ENCODE assay signal across 30 mouse cellular contexts in genomic region chr8:91611191-91611590, GRCm38 (mm10).
A peak's percentile ranks its signal among the peaks of the same experiment; 100 is the strongest.
DNase-seq lines count a peak whose midpoint lies in the region; ATAC-seq and TF ChIP-seq lines count a peak whose summit lies in the region.
"Had no signal": no experiment of that assay in that cellular context is flagged by ENCODE, and none has a peak within 500 bp of the region (broad histone marks: within the 10 kb centered on the region; RNA-seq: fewer than 3 reads in every experiment).

No protein-coding gene starts in this region.

- H3K9ac ChIP-seq in hindbrain, embryonic 11.5 days (ENCODE audit: low read depth, low read length), result no peak overlapping the region
- H3K9ac ChIP-seq in hindbrain, postnatal 0 days (replicated peaks; ENCODE audit: low read length), result no peak overlapping the region
- H3K9ac ChIP-seq in neural tube, embryonic 12.5 days, result no peak overlapping the region
- no peak overlapping the region for H3K9ac ChIP-seq in neural tube, embryonic 15.5 days (replicated peaks)
- H3K9ac ChIP-seq in hindbrain, embryonic 16.5 days (ENCODE audit: low read depth, low read length), result no peak overlapping the region
- H3K9ac ChIP-seq in stomach, postnatal 0 days (ENCODE audit: low read length), result no peak overlapping the region
- H3K9ac ChIP-seq: forebrain, postnatal 0 days; heart, embryonic 12.5 days; kidney, embryonic 15.5 days; limb, embryonic 13.5 days; liver, embryonic 12.5 days; liver, postnatal 0 days had no signal

- peaks cover 19% of the 10 kb centered on the region for H3K4me1 ChIP-seq in hindbrain, embryonic 11.5 days (replicated peaks; ENCODE audit: control insufficient read depth, insufficient read depth, low read length)
- peaks cover 4% of the 10 kb centered on the region for H3K4me1 ChIP-seq in hindbrain, postnatal 0 days (ENCODE audit: insufficient read depth, low read length)
- peaks cover 43% of the 10 kb centered on the region for H3K4me1 ChIP-seq in neural tube, embryonic 12.5 days
- H3K4me1 ChIP-seq in neural tube, embryonic 15.5 days, result peaks cover 24% of the 10 kb centered on the region
- H3K4me1 ChIP-seq in hindbrain, embryonic 16.5 days (ENCODE audit: control insufficient read depth, insufficient read depth, low read depth, low read length), result peaks cover 24% of the 10 kb centered on the region
- no peaks in the 10 kb centered on the region for H3K4me1 ChIP-seq in stomach, postnatal 0 days (replicated peaks; ENCODE audit: control insufficient read depth, insufficient read depth)
- H3K4me1 ChIP-seq: liver, embryonic 12.5 days had no signal

- TF ChIP-seq CTCF in hindbrain, postnatal 0 days (IDR thresholded peaks at IDR 0.05; ENCODE audit: low read depth), result no peak
- TF ChIP-seq CTCF in stomach, postnatal 0 days (IDR thresholded peaks at IDR 0.05; ENCODE audit: low read depth), result no peak

- H3K36me3 ChIP-seq in hindbrain, embryonic 11.5 days (ENCODE audit: control insufficient read depth, insufficient read depth, low read length), result no peaks in the 10 kb centered on the region
- H3K36me3 ChIP-seq in hindbrain, postnatal 0 days (ENCODE audit: insufficient read depth, low read length), result no peaks in the 10 kb centered on the region
- H3K36me3 ChIP-seq in neural tube, embryonic 12.5 days, result no peaks in the 10 kb centered on the region
- H3K36me3 ChIP-seq in neural tube, embryonic 15.5 days, result no peaks in the 10 kb centered on the region
- H3K36me3 ChIP-seq in hindbrain, embryonic 16.5 days (ENCODE audit: control insufficient read depth, insufficient read depth, low read length), result no peaks in the 10 kb centered on the region
- no peaks in the 10 kb centered on the region for H3K36me3 ChIP-seq in stomach, postnatal 0 days (ENCODE audit: control insufficient read depth, insufficient read depth, low read length)
- H3K36me3 ChIP-seq: forebrain, embryonic 10.5 days; heart, embryonic 12.5 days; kidney, embryonic 15.5 days; limb, embryonic 13.5 days; liver, embryonic 12.5 days had no signal

- WGBS in hindbrain, embryonic 11.5 days, result 64% methylated on average over 7 of the region's 7 CpGs
- 51% methylated on average over 7 of the region's 7 CpGs for WGBS in hindbrain, postnatal 0 days
- 50% methylated on average over 7 of the region's 7 CpGs for WGBS in neural tube, embryonic 12.5 days
- 50% methylated on average over 7 of the region's 7 CpGs for WGBS in neural tube, embryonic 15.5 days
- 58% methylated on average over 7 of the region's 7 CpGs for WGBS in hindbrain, embryonic 16.5 days
- WGBS in stomach, postnatal 0 days, result 63% methylated on average over 7 of the region's 7 CpGs

- H3K27ac ChIP-seq in hindbrain, embryonic 11.5 days (ENCODE audit: low read depth, low read length), result peak overlapping the region; percentile 52; the same call in 1 of the 2 replicates
- no peak overlapping the region for H3K27ac ChIP-seq in hindbrain, postnatal 0 days
- H3K27ac ChIP-seq in neural tube, embryonic 12.5 days, result no peak overlapping the region
- no peak overlapping the region for H3K27ac ChIP-seq in neural tube, embryonic 15.5 days (replicated peaks)
- H3K27ac ChIP-seq in hindbrain, embryonic 16.5 days (ENCODE audit: low read depth, low read length), result no peak overlapping the region
- no peak overlapping the region for H3K27ac ChIP-seq in stomach, postnatal 0 days (replicated peaks)
- H3K27ac ChIP-seq: forebrain, embryonic 10.5 days; heart, adult 2 months; kidney, embryonic 15.5 days; layer of hippocampus, adult 2 months; left cerebral cortex, adult 2 months; limb, embryonic 13.5 days; liver, embryonic 12.5 days had no signal

- H3K9me3 ChIP-seq in hindbrain, embryonic 11.5 days (ENCODE audit: control insufficient read depth, low read length), result no peaks in the 10 kb centered on the region
- H3K9me3 ChIP-seq in hindbrain, postnatal 0 days (ENCODE audit: low read length), result no peaks in the 10 kb centered on the region
- H3K9me3 ChIP-seq in neural tube, embryonic 12.5 days, result no peaks in the 10 kb centered on the region
- H3K9me3 ChIP-seq in neural tube, embryonic 15.5 days (replicated peaks), result no peaks in the 10 kb centered on the region
- no peaks in the 10 kb centered on the region for H3K9me3 ChIP-seq in hindbrain, embryonic 16.5 days (ENCODE audit: control insufficient read depth, low read length)
- no peaks in the 10 kb centered on the region for H3K9me3 ChIP-seq in stomach, postnatal 0 days (ENCODE audit: control insufficient read depth, low read length)
- H3K9me3 ChIP-seq: forebrain, embryonic 10.5 days; heart, embryonic 12.5 days; kidney, embryonic 15.5 days; limb, embryonic 13.5 days; liver, embryonic 12.5 days; megakaryocyte, embryonic 14.5 days had no signal

- TF ChIP-seq EP300 in stomach, postnatal 0 days (optimal IDR thresholded peaks at IDR 0.05), result no peak

- no peak overlapping the region for H3K4me3 ChIP-seq in hindbrain, embryonic 11.5 days (ENCODE audit: low read depth, low read length)
- H3K4me3 ChIP-seq in hindbrain, postnatal 0 days (ENCODE audit: low read length), result no peak overlapping the region
- H3K4me3 ChIP-seq in neural tube, embryonic 12.5 days, result no peak overlapping the region
- no peak overlapping the region for H3K4me3 ChIP-seq in neural tube, embryonic 15.5 days (replicated peaks)
- H3K4me3 ChIP-seq in hindbrain, embryonic 16.5 days (ENCODE audit: low read length), result no peak overlapping the region
- no peak overlapping the region for H3K4me3 ChIP-seq in stomach, postnatal 0 days (ENCODE audit: low read depth, low read length)
- H3K4me3 ChIP-seq: forebrain, embryonic 10.5 days; heart, adult 2 months; heart, embryonic 12.5 days; kidney, embryonic 15.5 days; layer of hippocampus, adult 2 months; left cerebral cortex, adult 2 months; limb, embryonic 13.5 days; liver, embryonic 12.5 days; megakaryocyte, embryonic 14.5 days had no signal

- no peak for DNase-seq in hindbrain, embryonic 11.5 days (ENCODE audit: low spot score)
- no peak for DNase-seq in hindbrain, postnatal 0 days (ENCODE audit: low spot score)
- DNase-seq in right cerebral cortex, postnatal 36 days (ENCODE audit: low spot score in 2 of 2), result no peak
- no peak for DNase-seq in stomach, postnatal 0 days (ENCODE audit: low spot score)
- DNase-seq: cerebellum, adult 8-10 months; cerebellum, postnatal 25 days; heart, adult 2 months; heart, postnatal 4 days; kidney, adult 11 months; liver, postnatal 0 days; lung, postnatal 4 days; right cerebral cortex, postnatal 14 days; spleen, adult 18-20 months; thymus, adult 18-20 months; thymus, postnatal 36 days had no signal

- no peaks in the 10 kb centered on the region for H3K27me3 ChIP-seq in hindbrain, embryonic 11.5 days (ENCODE audit: control insufficient read depth, insufficient read depth, low read length)
- H3K27me3 ChIP-seq in hindbrain, postnatal 0 days (ENCODE audit: insufficient read depth, low read length), result 0 out of 2 replicates have a peak, but pooled peaks cover 3% of the 10 kb centered on the region
- H3K27me3 ChIP-seq in neural tube, embryonic 12.5 days (replicated peaks), result 0 out of 2 replicates have a peak, but pooled peaks cover 10% of the 10 kb centered on the region
- peaks cover 49% of the 10 kb centered on the region for H3K27me3 ChIP-seq in neural tube, embryonic 15.5 days (replicated peaks)
- peaks cover 3% of the 10 kb centered on the region for H3K27me3 ChIP-seq in hindbrain, embryonic 16.5 days (replicated peaks; ENCODE audit: control insufficient read depth, insufficient read depth, low read length)
- H3K27me3 ChIP-seq in stomach, postnatal 0 days (ENCODE audit: control insufficient read depth, insufficient read depth, low read length), result no peaks in the 10 kb centered on the region
- H3K27me3 ChIP-seq: heart, embryonic 12.5 days; liver, embryonic 12.5 days; megakaryocyte, embryonic 14.5 days had no signal

- ATAC-seq in hindbrain, embryonic 11.5 days (ENCODE audit: low FRiP score), result no peak
- ATAC-seq in hindbrain, postnatal 0 days, result no peak
- ATAC-seq in neural tube, embryonic 12.5 days (ENCODE audit: low FRiP score, low read depth), result no peak
- no peak for ATAC-seq in neural tube, embryonic 15.5 days (ENCODE audit: low FRiP score)
- 0 out of 2 replicates have a peak, but pooled peaks have one; percentile 3 for ATAC-seq in hindbrain, embryonic 16.5 days
- no peak for ATAC-seq in stomach, postnatal 0 days (ENCODE audit: low FRiP score, low TSS enrichment)
- ATAC-seq: CD4-positive, CD25-positive, alpha-beta regulatory T cell, adult 4 months; inflammation-experienced regulatory T-cells, adult 6 months; liver, embryonic 12.5 days; liver, postnatal 0 days; lung, postnatal 0 days had no signal

- H3K4me2 ChIP-seq in hindbrain, embryonic 11.5 days (replicated peaks; ENCODE audit: low read depth, low read length), result no peak overlapping the region
- H3K4me2 ChIP-seq in hindbrain, postnatal 0 days (ENCODE audit: low read depth, low read length), result no peak overlapping the region
- 0 out of 2 replicates have a peak overlapping the region, but pooled peaks have one; percentile 33 for H3K4me2 ChIP-seq in neural tube, embryonic 12.5 days (replicated peaks)
- no peak overlapping the region for H3K4me2 ChIP-seq in neural tube, embryonic 15.5 days
- no peak overlapping the region for H3K4me2 ChIP-seq in hindbrain, embryonic 16.5 days (ENCODE audit: low read length)
- no peak overlapping the region for H3K4me2 ChIP-seq in stomach, postnatal 0 days (replicated peaks; ENCODE audit: low read depth)
- H3K4me2 ChIP-seq: heart, embryonic 12.5 days; kidney, embryonic 15.5 days; limb, embryonic 13.5 days; liver, embryonic 12.5 days had no signal
